Mouse (Mus musculus) retina, postnatal 1 day (tissue): Measurements from ENCODE around the gene Pnpla2.

ENCODE experiments used
- DNase-seq: peaks from one replicate; pipeline ENCODE4 v3.0.0-alpha.2; 2012

Pnpla2 gene

GRCm38 (mm10) chr7:141451928-141452327 lies 3.1 kb upstream of the Pnpla2 start:
- no peak for DNase-seq

GRCm38 (mm10) chr7:141453636-141454035 lies 1.4 kb upstream of the Pnpla2 start:
- no peak for DNase-seq

- DNase-seq, result peak; percentile 85
Measured at GRCm38 (mm10) chr7:141455610-141456314, 764 bp downstream of the Pnpla2 start.

- no peak for DNase-seq
Measured at GRCm38 (mm10) chr7:141456739-141457138, 1.7 kb downstream of the Pnpla2 start.

GRCm38 (mm10) chr7:141457236-141457635 lies 2.2 kb downstream of the Pnpla2 start:
- DNase-seq, result no peak

- DNase-seq, result peak; percentile 58
Measured at GRCm38 (mm10) chr7:141457986-141458660, 3.1 kb downstream of the Pnpla2 start.

- DNase-seq, result no peak
Measured at GRCm38 (mm10) chr7:141458661-141459060, 3.7 kb downstream of the Pnpla2 start.

- DNase-seq, result no peak
Measured at GRCm38 (mm10) chr7:141459301-141459711, 4.3 kb downstream of the Pnpla2 start.

GRCm38 (mm10) chr7:141460001-141460390 lies 5.0 kb downstream of the Pnpla2 start:
- no peak for DNase-seq

- DNase-seq, result no peak
Measured at GRCm38 (mm10) chr7:141460391-141461113, 5.6 kb downstream of the Pnpla2 start, which contains the start of gene Cracr2b. Gene Cracr2b (plus strand): TSS chr7:141461094.

- DNase-seq, result peak; percentile 54
Measured at GRCm38 (mm10) chr7:141461521-141462332, 6.7 kb downstream of the Pnpla2 start.

- peak; percentile 22 for DNase-seq
Measured at GRCm38 (mm10) chr7:141462333-141462821, 7.4 kb downstream of the Pnpla2 start.

GRCm38 (mm10) chr7:141463824-141464602 lies 9.0 kb downstream of the Pnpla2 start:
- no peak for DNase-seq

GRCm38 (mm10) chr7:141464603-141465201 lies 9.7 kb downstream of the Pnpla2 start:
- peak; percentile 27 for DNase-seq

GRCm38 (mm10) chr7:141465388-141466044 lies 10.5 kb downstream of the Pnpla2 start:
- DNase-seq, result no peak

GRCm38 (mm10) chr7:141466045-141466394 lies 11.0 kb downstream of the Pnpla2 start:
- no peak for DNase-seq

GRCm38 (mm10) chr7:141466607-141467148 lies 11.7 kb downstream of the Pnpla2 start:
- no peak for DNase-seq

- DNase-seq, result peak; percentile 83
Measured at GRCm38 (mm10) chr7:141467230-141468030, 12.4 kb downstream of the Pnpla2 start, which contains the start of gene Cd151. Gene Cd151 (plus strand): TSS chr7:141467392.

- no peak for DNase-seq
Measured at GRCm38 (mm10) chr7:141468164-141468521, 13.1 kb downstream of the Pnpla2 start.
